Mouse (Mus musculus) right cerebral cortex, postnatal 25 days (tissue): Measurements from ENCODE around the gene Arrb2.
A peak's percentile ranks its signal among the peaks of the same experiment; 100 is the strongest.
"Not testable (repeated sequence)": the region's sequence is repeated elsewhere in the genome, so short reads cannot be mapped to it uniquely, and the experiment has no call there.

Experiments used
- DNase-seq: peaks from one replicate; pipeline ENCODE4 v3.0.0; 2022

Gene Arrb2

GRCm38 (mm10) chr11:70446756-70447155, 14.3 kb downstream of the Arrb2 start:
- no peak for DNase-seq

GRCm38 (mm10) chr11:70447373-70447772, 14.9 kb downstream of the Arrb2 start:
- no peak for DNase-seq

DNA sequence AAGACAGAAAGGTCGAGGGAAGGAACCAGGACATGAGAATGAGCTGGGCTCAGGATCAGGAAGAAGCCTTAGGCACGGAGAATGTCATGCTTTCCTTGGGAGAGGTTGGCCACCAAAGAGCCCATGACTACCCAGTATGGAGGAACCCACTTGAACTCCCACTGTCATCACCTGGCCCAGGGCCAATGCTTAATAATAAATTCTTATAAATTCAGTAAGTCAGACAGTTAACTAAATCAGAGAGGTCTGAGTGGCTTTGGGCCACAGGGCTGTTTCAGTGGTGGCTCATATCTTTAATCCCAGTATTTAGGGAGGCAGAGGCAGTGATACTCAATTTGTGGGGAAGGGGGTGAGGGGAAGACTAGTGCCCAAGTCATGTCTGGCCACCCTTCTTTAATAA, 18.5 kb downstream of the Arrb2 start:
- DNase-seq = no peak

GRCm38 (mm10) chr11:70451797-70452498, 19.5 kb downstream of the Arrb2 start, which contains the start of gene Med11:
TSS of gene Med11 (plus strand) at chr11:70451919.
- DNase-seq = peak; percentile 92

DNA sequence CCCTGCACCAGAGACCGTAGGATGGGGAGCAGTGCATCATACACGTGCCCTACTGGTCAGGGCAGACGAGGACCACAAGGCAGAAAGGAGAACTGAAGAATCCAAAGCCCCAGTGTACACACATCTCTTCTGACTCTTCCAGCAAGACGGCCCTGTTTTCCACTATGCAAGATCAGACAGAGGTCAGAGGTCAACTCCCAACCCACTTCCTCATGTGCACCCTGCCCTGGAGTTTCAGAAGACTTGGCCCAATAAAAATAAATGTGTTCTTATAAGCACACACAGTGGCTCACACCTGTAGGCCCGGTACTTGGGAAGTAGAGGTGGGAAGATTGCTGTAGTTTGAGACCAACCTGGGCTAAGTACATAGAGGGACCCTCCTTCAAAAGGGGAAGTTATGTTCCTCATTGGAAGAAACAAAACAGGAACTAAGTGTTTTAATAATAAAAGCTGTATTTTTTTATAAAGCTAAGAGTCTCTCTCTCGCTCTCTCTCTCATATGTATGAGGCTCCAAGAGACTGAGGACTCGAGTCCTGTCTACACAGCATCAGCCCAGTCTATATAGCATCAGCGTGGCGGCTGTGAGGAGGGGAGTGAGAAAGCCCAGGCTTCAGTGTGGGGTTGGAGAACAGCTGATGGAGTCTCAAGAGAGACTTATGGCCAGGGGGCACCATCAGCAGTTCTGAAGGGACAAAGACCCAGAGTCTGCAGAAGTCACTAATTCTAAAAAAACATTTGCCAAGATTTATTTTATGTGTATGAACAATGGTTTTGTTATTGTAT, 21.0 kb downstream of the Arrb2 start:
- no peak for DNase-seq

- no peak for DNase-seq
These were observed 26.5 kb downstream of the Arrb2 start, which contains the start of gene Zmynd15 for GRCm38 (mm10) chr11:70458688-70459600. TSS of gene Zmynd15 (plus strand) at chr11:70459433.

DNA sequence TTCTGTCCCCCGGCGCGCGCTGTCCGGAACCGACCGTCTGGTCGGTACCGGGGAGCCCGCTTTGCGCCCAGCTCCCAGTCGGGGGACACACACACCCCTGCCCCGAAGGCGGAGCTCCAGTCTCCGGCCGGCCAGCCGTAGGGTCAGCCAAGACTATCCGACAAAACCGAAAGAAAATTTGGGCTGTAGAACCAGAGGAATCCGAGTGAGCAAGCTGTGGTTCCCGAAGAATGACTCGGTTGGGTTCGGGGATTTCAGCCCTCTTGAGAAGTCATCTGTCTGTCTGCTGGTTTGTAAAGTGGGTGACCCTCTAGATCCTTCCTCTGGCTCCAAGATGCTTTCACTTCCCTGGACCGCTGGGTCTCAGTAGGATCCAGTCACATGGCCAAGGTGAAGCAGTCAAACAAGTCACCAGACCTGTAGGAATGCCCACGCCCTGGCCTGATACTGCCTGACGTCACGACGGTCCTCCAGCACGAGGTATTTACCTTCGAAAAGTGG, 27.2 kb downstream of the Arrb2 start, which contains the start of gene Cxcl16:
Cxcl16 (minus strand) TSS at position 384 of the 501 bp plus-strand sequence.
- no peak for DNase-seq

- DNase-seq = no peak
These were observed 31.5 kb downstream of the Arrb2 start for GRCm38 (mm10) chr11:70463970-70464369.

GRCm38 (mm10) chr11:70465211-70465610, 32.8 kb downstream of the Arrb2 start:
- DNase-seq = no peak

DNA sequence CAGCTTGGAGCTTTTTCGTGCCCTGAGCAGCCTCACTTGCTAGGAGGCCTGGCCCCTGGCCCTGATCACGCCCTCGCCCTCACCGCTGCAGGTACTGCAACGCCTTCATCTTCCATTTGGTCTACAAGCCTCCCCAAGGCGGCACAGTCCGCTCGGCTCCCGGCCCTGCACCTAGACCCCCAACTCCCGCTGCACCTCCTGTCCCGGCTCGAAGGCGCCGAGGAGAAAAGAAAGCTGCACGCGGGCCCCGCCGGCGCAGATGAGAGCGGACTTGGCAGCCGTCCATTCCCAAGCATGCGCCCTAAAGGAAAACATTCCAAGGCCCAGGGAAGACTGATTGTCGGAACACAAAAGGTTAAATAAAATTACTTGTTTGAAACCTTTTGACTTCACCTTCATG, 33.4 kb downstream of the Arrb2 start:
- no peak for DNase-seq

DNA sequence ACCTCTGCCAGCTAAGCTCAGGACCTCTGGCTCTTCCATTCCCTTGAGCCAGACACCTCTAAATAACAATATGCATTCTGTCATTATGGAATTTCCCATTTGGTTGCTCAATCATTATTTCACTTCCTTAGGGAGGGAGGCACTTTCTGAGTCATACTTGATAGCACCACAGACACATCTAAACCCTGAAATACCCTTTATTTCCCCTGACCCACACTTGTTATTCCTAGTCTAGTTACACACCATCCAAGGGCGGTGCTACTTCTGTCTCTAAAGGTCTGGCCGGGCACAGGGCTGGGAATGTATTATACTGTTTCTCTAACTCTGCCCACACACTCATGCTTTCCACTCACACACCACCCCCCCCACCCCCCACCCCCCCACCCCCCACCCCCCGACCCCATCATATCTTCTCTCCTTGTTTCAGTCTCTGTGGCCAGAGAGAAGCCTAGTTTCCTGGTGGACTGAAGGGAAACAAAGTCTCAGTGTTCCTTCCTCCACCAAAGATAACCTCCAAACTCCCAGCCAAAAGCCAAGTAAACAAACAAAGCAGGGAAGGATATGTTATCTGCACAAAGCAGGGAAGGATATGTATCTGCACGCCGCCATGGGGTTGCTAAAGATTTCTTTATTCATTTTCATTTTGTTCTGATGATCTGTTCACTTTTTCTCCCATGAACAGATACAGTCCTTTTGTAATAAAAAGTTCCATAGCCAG, 35.6 kb downstream of the Arrb2 start:
- DNase-seq = no peak

GRCm38 (mm10) chr11:70469764-70470163, 37.3 kb downstream of the Arrb2 start:
- no peak for DNase-seq

- DNase-seq = no peak
These were observed 40.3 kb downstream of the Arrb2 start for GRCm38 (mm10) chr11:70472716-70473115.

GRCm38 (mm10) chr11:70473291-70473690, 40.9 kb downstream of the Arrb2 start:
- DNase-seq = not testable (repeated sequence)

DNA sequence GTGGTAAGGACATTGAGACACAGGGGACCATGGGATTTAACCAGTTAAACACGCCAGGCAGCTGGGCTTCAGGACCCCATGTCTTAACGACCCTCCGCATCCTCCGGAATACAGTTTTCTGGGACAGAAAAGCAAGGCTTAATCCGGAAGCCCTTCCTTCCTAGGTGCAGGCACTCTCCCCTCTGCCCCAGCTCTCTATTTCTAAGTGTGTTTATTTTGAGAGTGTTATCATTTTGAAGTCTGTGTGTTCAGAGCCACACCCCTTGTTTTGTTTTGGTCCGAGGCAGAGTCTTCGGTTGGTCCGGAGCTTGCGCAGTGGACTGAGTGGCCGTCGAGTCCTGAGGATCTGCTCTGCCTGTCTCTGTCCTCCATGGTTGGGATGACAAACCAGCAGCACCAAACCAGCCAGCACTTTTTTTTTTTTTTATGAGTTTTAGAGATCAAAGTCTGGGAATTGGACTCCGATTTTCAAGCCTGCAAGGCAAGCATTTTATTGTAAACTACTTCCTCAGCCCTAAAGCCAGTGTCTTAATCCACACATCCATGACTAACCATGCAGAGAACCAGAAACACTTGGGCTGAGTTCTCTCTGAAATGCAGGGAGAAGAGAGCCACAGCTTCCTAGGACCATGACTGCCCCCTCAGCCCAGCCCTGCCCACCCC, 42.6 kb downstream of the Arrb2 start:
- no peak for DNase-seq

GRCm38 (mm10) chr11:70485498-70485897, 53.1 kb downstream of the Arrb2 start:
- DNase-seq = no peak

DNA sequence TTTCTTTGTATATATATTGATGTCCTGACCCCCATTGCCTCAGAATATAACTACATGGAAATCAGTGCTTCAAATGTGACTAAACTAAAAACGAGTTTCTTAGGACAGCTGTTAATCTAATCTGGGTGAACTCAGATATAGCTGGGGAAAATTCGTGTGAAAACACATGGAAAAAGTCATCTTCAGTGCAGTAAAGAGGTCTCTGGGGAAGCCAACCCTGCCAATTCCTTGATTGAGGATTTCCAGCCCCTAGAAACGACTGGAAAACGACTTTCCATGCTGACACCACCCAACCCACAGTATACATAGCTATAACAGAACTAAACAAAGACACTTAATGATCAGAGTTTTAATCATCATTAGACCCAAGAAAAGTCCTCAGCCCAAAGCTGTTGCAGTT, 55.4 kb downstream of the Arrb2 start:
- DNase-seq = no peak

DNA sequence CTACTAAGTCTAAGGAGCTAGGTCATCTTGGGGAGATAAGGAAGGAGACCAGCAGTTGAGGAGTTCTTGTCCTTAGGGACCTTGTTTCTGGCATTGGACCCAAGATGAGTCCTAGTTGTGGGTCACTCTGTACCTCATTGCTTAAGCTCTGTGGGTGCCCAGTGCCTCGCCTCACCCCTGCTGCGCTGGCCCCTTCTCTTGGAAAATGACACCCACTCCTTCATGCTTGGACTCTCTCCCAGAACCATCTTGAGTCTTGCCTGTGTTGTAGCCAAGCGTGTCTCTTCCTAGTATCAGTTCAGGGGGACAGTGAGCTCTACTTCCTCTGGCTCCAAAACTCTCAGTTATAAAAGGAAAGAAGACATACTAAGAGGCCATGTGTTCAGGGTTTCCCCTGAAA, 56.7 kb downstream of the Arrb2 start:
- DNase-seq = no peak

GRCm38 (mm10) chr11:70489684-70490083, 57.2 kb downstream of the Arrb2 start:
- no peak for DNase-seq
